Mouse (Mus musculus): ENCODE data around the gene Zscan12. TPM values are rescaled to one million over a fixed set of nuclear protein-coding genes. Genes with fewer than 3 reads are reported as not detected.
A peak's percentile ranks its signal among the peaks of the same experiment; 100 is the strongest.
"Not testable (repeated sequence)": the region's sequence is repeated elsewhere in the genome, so short reads cannot be mapped to it uniquely, and the experiment has no call there.

Gene Zscan12
- polyA plus RNA-seq, 1 experiment: 0.38 TPM

- Histone ChIP-seq H3K36me3 (ENCODE audit: control insufficient read depth, insufficient read depth, low read length) (peaks cover 20% of the 10 kb centered on the region), H3K4me3 (ENCODE audit: low read depth, low read length) (no peak overlapping the region), H3K27me3 (ENCODE audit: control insufficient read depth, insufficient read depth, low read length) (no peaks in the 10 kb centered on the region), H3K27ac (ENCODE audit: insufficient read depth, low read depth, low read length) (no peak overlapping the region), H3K4me1 (ENCODE audit: control insufficient read depth, insufficient read depth, insufficient read length, low read length) (0 out of 2 replicates have a peak, but pooled peaks cover 1% of the 10 kb centered on the region)
- 71% methylated on average over 6 of the region's 6 CpGs for WGBS
- no peak for TF ChIP-seq CTCF (IDR thresholded peaks at IDR 0.05; ENCODE audit: extremely low read depth, insufficient read length, insufficient replicate concordance, low read depth, low read length)
- no peak for TF ChIP-seq POLR2A (IDR thresholded peaks at IDR 0.05; ENCODE audit: low read depth, low read length)
These were observed 4.0 kb downstream of the Zscan12 start for GRCm38 (mm10) chr13:21366635-21367034.

GRCm38 (mm10) chr13:21372700-21373099 is 10.1 kb downstream of the Zscan12 start:
- H3K36me3 ChIP-seq (ENCODE audit: control insufficient read depth, insufficient read depth, low read length): peaks cover 17% of the 10 kb centered on the region
- WGBS: 84% methylated on average over 2 of the region's 2 CpGs
- no peak overlapping the region for H3K27ac ChIP-seq (ENCODE audit: insufficient read depth, low read depth, low read length)
- H3K27me3 ChIP-seq (ENCODE audit: control insufficient read depth, insufficient read depth, low read length): no peaks in the 10 kb centered on the region
- no peak overlapping the region for H3K4me3 ChIP-seq (ENCODE audit: low read depth, low read length)
- no peak for TF ChIP-seq CTCF (IDR thresholded peaks at IDR 0.05; ENCODE audit: extremely low read depth, insufficient read length, insufficient replicate concordance, low read depth, low read length)
- TF ChIP-seq POLR2A (IDR thresholded peaks at IDR 0.05; ENCODE audit: low read depth, low read length): no peak
- no peaks in the 10 kb centered on the region for H3K4me1 ChIP-seq (ENCODE audit: control insufficient read depth, insufficient read depth, insufficient read length, low read length)

- no peak for TF ChIP-seq POLR2A (IDR thresholded peaks at IDR 0.05; ENCODE audit: low read depth, low read length)
- no peak for TF ChIP-seq CTCF (IDR thresholded peaks at IDR 0.05; ENCODE audit: extremely low read depth, insufficient read length, insufficient replicate concordance, low read depth, low read length)
- WGBS: 88% methylated on average over 2 of the region's 2 CpGs
These were observed 15.2 kb downstream of the Zscan12 start for GRCm38 (mm10) chr13:21377773-21378172.

GRCm38 (mm10) chr13:21395211-21395610 is 32.6 kb downstream of the Zscan12 start:
- H3K27ac ChIP-seq (ENCODE audit: insufficient read depth, low read depth, low read length): no peak overlapping the region
- peaks cover 49% of the 10 kb centered on the region for H3K36me3 ChIP-seq (ENCODE audit: control insufficient read depth, insufficient read depth, low read length)
- no peaks in the 10 kb centered on the region for H3K27me3 ChIP-seq (ENCODE audit: control insufficient read depth, insufficient read depth, low read length)
- no peak overlapping the region for H3K4me3 ChIP-seq (ENCODE audit: low read depth, low read length)
- H3K4me1 ChIP-seq (ENCODE audit: control insufficient read depth, insufficient read depth, insufficient read length, low read length): no peaks in the 10 kb centered on the region
- WGBS: 91% methylated on average over 1 of the region's 1 CpGs
- TF ChIP-seq POLR2A (IDR thresholded peaks at IDR 0.05; ENCODE audit: low read depth, low read length): no peak
- TF ChIP-seq CTCF (IDR thresholded peaks at IDR 0.05; ENCODE audit: extremely low read depth, insufficient read length, insufficient replicate concordance, low read depth, low read length): no peak

More at GRCm38 (mm10) chr13:21377773-21378172, 15.2 kb downstream of the Zscan12 start:
- no peaks in the 10 kb centered on the region for H3K36me3 ChIP-seq (ENCODE audit: control insufficient read depth, insufficient read depth, low read length)
- no peaks in the 10 kb centered on the region for H3K4me1 ChIP-seq (ENCODE audit: control insufficient read depth, insufficient read depth, insufficient read length, low read length)
- H3K27me3 ChIP-seq (ENCODE audit: control insufficient read depth, insufficient read depth, low read length): no peaks in the 10 kb centered on the region
- H3K27ac ChIP-seq (ENCODE audit: insufficient read depth, low read depth, low read length): no peak overlapping the region
- H3K4me3 ChIP-seq (ENCODE audit: low read depth, low read length): no peak overlapping the region

GRCm38 (mm10) chr13:21395623-21396022 is 33.0 kb downstream of the Zscan12 start:
- Histone ChIP-seq H3K4me3 (ENCODE audit: low read depth, low read length) (no peak overlapping the region), H3K36me3 (ENCODE audit: control insufficient read depth, insufficient read depth, low read length) (peaks cover 46% of the 10 kb centered on the region), H3K27me3 (ENCODE audit: control insufficient read depth, insufficient read depth, low read length) (no peaks in the 10 kb centered on the region), H3K27ac (ENCODE audit: insufficient read depth, low read depth, low read length) (no peak overlapping the region), H3K4me1 (ENCODE audit: control insufficient read depth, insufficient read depth, insufficient read length, low read length) (no peaks in the 10 kb centered on the region)
- 92% methylated on average over 6 of the region's 6 CpGs for WGBS
- TF ChIP-seq POLR2A (IDR thresholded peaks at IDR 0.05; ENCODE audit: low read depth, low read length) (no peak), CTCF (IDR thresholded peaks at IDR 0.05; ENCODE audit: extremely low read depth, insufficient read length, insufficient replicate concordance, low read depth, low read length) (no peak)

- WGBS: 95% methylated on average over 18 of the region's 18 CpGs
- H3K36me3 ChIP-seq (ENCODE audit: control insufficient read depth, insufficient read depth, low read length): peaks cover 42% of the 10 kb centered on the region
- not testable (repeated sequence) for H3K4me3 ChIP-seq (ENCODE audit: low read depth, low read length); H3K4me1 ChIP-seq (ENCODE audit: control insufficient read depth, insufficient read depth, insufficient read length, low read length); H3K27me3 ChIP-seq (ENCODE audit: control insufficient read depth, insufficient read depth, low read length); H3K27ac ChIP-seq (ENCODE audit: insufficient read depth, low read depth, low read length)
These were observed 33.4 kb downstream of the Zscan12 start for GRCm38 (mm10) chr13:21396048-21396447.

GRCm38 (mm10) chr13:21397486-21397885 is 34.9 kb downstream of the Zscan12 start:
- no peak for TF ChIP-seq CTCF (IDR thresholded peaks at IDR 0.05; ENCODE audit: extremely low read depth, insufficient read length, insufficient replicate concordance, low read depth, low read length)
- TF ChIP-seq POLR2A (IDR thresholded peaks at IDR 0.05; ENCODE audit: low read depth, low read length): no peak
- WGBS: 81% methylated on average over 2 of the region's 2 CpGs

GRCm38 (mm10) chr13:21401166-21401565 is 38.5 kb downstream of the Zscan12 start:
- H3K36me3 ChIP-seq (ENCODE audit: control insufficient read depth, insufficient read depth, low read length): peaks cover 10% of the 10 kb centered on the region
- H3K27ac ChIP-seq (ENCODE audit: insufficient read depth, low read depth, low read length): 0 out of 2 replicates have a peak overlapping the region, but pooled peaks have one; percentile 15
- 26% methylated on average over 3 of the region's 3 CpGs for WGBS
- no peaks in the 10 kb centered on the region for H3K27me3 ChIP-seq (ENCODE audit: control insufficient read depth, insufficient read depth, low read length)
- no peak overlapping the region for H3K4me3 ChIP-seq (ENCODE audit: low read depth, low read length)
- peaks cover 5% of the 10 kb centered on the region for H3K4me1 ChIP-seq (ENCODE audit: control insufficient read depth, insufficient read depth, insufficient read length, low read length)
- TF ChIP-seq CTCF (IDR thresholded peaks at IDR 0.05; ENCODE audit: extremely low read depth, insufficient read length, insufficient replicate concordance, low read depth, low read length): no peak
- TF ChIP-seq POLR2A (IDR thresholded peaks at IDR 0.05; ENCODE audit: low read depth, low read length): no peak

More at GRCm38 (mm10) chr13:21397486-21397885, 34.9 kb downstream of the Zscan12 start:
- Histone ChIP-seq H3K27ac (ENCODE audit: insufficient read depth, low read depth, low read length) (no peak overlapping the region), H3K36me3 (ENCODE audit: control insufficient read depth, insufficient read depth, low read length) (peaks cover 31% of the 10 kb centered on the region), H3K27me3 (ENCODE audit: control insufficient read depth, insufficient read depth, low read length) (no peaks in the 10 kb centered on the region), H3K4me3 (ENCODE audit: low read depth, low read length) (no peak overlapping the region), H3K4me1 (ENCODE audit: control insufficient read depth, insufficient read depth, insufficient read length, low read length) (peaks cover 4% of the 10 kb centered on the region; the same call in 1 of the 2 replicates)

Data from small intestine, adult 2 months (tissue).